Mouse (Mus musculus) stomach, postnatal 0 days (tissue): ENCODE data around the gene Thoc3. TPM values are rescaled to one million over a fixed set of nuclear protein-coding genes. Genes with fewer than 3 reads are reported as not detected.

Source experiments
- ATAC-seq: fragments of 200-750 bp; cut with Nextera tagmentation; 2 replicates; pipeline ENCODE4 v1.8.0; 2017; ENCODE audit not compliant: low FRiP score, low TSS enrichment
- DNase-seq: peaks from one replicate; pipeline ENCODE4 v3.0.0-alpha.2; 2016; ENCODE audit warnings: low spot score
- H3K27ac ChIP-seq: fragments of 300-500 bp; sonication (generic); replicated peaks from 2 replicates; pipeline ENCODE4 v1.5.1; 2014; ENCODE audit warnings: mild to moderate bottlenecking, control low read depth
- H3K27me3 ChIP-seq: fragments of 300-500 bp; sonication (generic); 2 replicates; pipeline ENCODE4 v1.6.1; 2014; ENCODE audit warnings: low read length; ENCODE audit not compliant: control insufficient read depth, insufficient read depth
- H3K36me3 ChIP-seq: fragments of 300-500 bp; sonication (generic); 2 replicates; pipeline ENCODE4 v1.6.1; 2014; ENCODE audit warnings: low read length, mixed read lengths; ENCODE audit not compliant: control insufficient read depth, insufficient read depth
- H3K4me1 ChIP-seq: fragments of 300-500 bp; sonication (generic); replicated peaks from 2 replicates; pipeline ENCODE4 v1.6.1; 2014; ENCODE audit warnings: antibody characterized with exemption; ENCODE audit not compliant: control insufficient read depth, insufficient read depth
- H3K4me2 ChIP-seq: fragments of 300-500 bp; sonication (generic); replicated peaks from 2 replicates; pipeline ENCODE4 v1.6.1; 2014; ENCODE audit warnings: low read depth, mild to moderate bottlenecking, control low read depth, moderate library complexity
- H3K4me3 ChIP-seq: fragments of 300-500 bp; sonication (generic); 2 replicates; pipeline ENCODE4 v1.5.1; 2014; ENCODE audit warnings: low read depth, low read length, control low read depth
- H3K9ac ChIP-seq: fragments of 300-500 bp; sonication (generic); 2 replicates; pipeline ENCODE4 v1.6.1; 2014; ENCODE audit warnings: mild to moderate bottlenecking, low read length, control low read depth, mixed read lengths
- H3K9me3 ChIP-seq: fragments of 300-500 bp; sonication (generic); 2 replicates; pipeline ENCODE4 v1.6.1; 2016; ENCODE audit warnings: low read length; ENCODE audit not compliant: control insufficient read depth
- CTCF ChIP-seq: IDR thresholded peaks from 2 replicates; pipeline ENCODE4 v1.5.1; 2016; ENCODE audit warnings: antibody characterized with exemption, low read depth, mild to moderate bottlenecking, moderate library complexity
- EP300 ChIP-seq: optimal IDR thresholded peaks from 2 replicates; pipeline ENCODE3; 2016; ENCODE audit warnings: antibody characterized with exemption
- WGBS: fragments of 180-500 bp; shearing (Covaris S2); extraction: QIAGEN DNeasy Blood & Tissue Kit; methylation state at CpG from one replicate; pipeline ENCODE4 v1.1.7; 2014; 5-methylcytosine and 5-hydroxymethylcytosine counted together
- polyA plus RNA-seq: library from polyadenylated mRNA; unstranded; fragments of >200 nt; fragmentation: Nextera tagmentation; extraction: Ambion mirVana; gene quantifications from 2 replicates; pipeline ENCODE4 v1.2.1, GENCODE M21; 2015

The Thoc3 gene
- polyA plus RNA-seq, 1 experiment from 2014 or later = 52.4 TPM

DNA sequence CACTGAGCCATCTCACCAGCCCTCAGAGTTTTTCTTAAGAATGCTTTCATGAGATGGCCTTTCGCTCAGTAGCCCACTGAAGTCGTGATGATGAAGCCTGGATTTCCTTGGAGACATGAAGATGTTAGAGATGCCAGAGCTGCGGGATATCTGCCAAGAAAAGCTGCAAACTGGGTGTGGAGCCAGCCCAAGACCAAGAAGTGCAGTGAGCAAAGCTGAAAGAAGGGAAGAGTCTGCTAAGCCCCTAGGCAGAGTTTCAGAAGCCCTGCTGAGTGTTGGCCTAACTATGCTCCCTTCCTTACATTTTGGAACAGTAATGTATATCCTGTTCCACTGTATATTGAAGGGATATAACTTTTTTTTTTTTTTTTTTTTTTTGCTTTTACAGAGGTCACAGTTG lies 10.6 kb upstream of the Thoc3 start:
- Histone ChIP-seq H3K4me1 (no peaks in the 10 kb centered on the region), H3K27ac (no peak overlapping the region), H3K9me3 (no peaks in the 10 kb centered on the region), H3K4me3 (no peak overlapping the region), H3K36me3 (no peaks in the 10 kb centered on the region), H3K9ac (no peak overlapping the region), H3K4me2 (no peak overlapping the region), H3K27me3 (no peaks in the 10 kb centered on the region)
- 41% methylated on average over 3 of the region's 3 CpGs for WGBS
- DNase-seq = no peak
- no peak for TF ChIP-seq EP300
- TF ChIP-seq CTCF = no peak
- no peak for ATAC-seq

DNA sequence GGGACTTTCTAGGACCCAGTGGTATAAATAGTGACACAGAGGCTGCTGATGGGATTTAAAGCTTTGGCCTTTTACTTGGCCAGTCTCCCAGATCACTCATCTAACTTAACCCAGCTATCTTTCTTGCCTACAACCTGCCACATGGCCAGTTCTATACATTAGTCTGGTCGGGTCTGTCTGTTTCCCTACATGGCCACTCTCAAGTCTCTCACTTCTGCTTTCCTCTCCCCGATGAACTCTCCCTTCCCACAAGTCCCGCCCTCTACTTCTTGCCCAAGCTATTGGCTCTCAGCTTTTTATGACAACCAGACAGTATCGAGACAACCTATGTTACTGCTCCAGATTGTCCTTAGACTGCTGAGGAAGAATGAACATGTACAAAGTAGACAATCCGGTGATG lies 7.1 kb upstream of the Thoc3 start:
- DNase-seq (no peak), ATAC-seq (no peak)
- Histone ChIP-seq H3K9ac (no peak overlapping the region), H3K9me3 (no peaks in the 10 kb centered on the region), H3K4me3 (no peak overlapping the region), H3K27me3 (no peaks in the 10 kb centered on the region), H3K4me1 (no peaks in the 10 kb centered on the region), H3K36me3 (no peaks in the 10 kb centered on the region), H3K27ac (no peak overlapping the region), H3K4me2 (no peak overlapping the region)
- TF ChIP-seq EP300 (no peak), CTCF (no peak)
- WGBS = 71% methylated on average over 5 of the region's 5 CpGs

DNA sequence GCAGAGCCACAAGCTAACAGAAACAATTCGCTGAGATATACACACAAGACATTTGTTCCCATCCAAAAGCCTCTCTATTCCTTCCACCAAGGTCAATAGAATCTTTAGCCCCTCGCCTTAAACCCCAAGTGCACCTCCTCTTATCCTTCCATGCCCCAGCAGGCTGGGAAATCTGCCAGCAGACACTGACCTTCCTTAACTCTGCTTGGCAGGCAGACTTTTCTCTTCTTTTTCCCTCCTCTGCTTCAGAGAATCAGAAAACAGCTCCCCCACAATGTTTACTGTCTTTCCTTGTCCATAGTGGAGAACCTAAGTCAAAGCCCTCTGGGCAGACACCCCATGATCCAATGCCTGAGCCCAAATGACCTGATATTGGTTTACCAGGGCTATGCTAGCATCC lies 6.3 kb upstream of the Thoc3 start:
- Histone ChIP-seq H3K36me3 (no peaks in the 10 kb centered on the region), H3K4me2 (no peak overlapping the region), H3K4me3 (no peak overlapping the region), H3K9ac (no peak overlapping the region), H3K27me3 (no peaks in the 10 kb centered on the region), H3K4me1 (no peaks in the 10 kb centered on the region), H3K9me3 (no peaks in the 10 kb centered on the region), H3K27ac (no peak overlapping the region)
- DNase-seq (no peak), ATAC-seq (no peak)
- no peak for TF ChIP-seq CTCF
- TF ChIP-seq EP300 = no peak
- whole genome bisulfite sequencing = 62% methylated on average over 2 of the region's 2 CpGs

DNA sequence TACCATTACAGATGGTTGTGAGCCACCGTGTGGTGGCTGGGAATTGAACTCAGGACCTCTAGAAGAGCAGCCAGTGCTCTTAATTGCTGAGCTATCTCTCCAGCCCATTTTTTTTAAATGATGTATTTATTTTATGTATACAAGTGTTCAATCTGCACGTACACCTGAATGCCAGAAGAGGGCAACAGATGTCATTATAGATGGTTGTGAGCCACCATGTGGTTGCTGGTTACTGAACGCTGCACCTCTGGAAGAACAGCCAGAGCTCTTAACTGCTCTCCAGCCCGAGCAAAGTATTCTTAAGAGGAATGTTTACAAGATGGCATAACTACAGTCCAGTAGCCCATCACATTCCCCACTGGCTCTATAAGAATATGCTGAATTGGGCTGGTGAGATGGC lies 3.3 kb upstream of the Thoc3 start:
- no peaks in the 10 kb centered on the region for H3K9me3 ChIP-seq
- DNase-seq = no peak
- no peak overlapping the region for H3K4me3 ChIP-seq
- no peak overlapping the region for H3K4me2 ChIP-seq
- WGBS = 79% methylated on average over 4 of the region's 4 CpGs
- no peak overlapping the region for H3K27ac ChIP-seq
- H3K27me3 ChIP-seq = no peaks in the 10 kb centered on the region
- ATAC-seq = no peak
- no peaks in the 10 kb centered on the region; the same call in 1 of the 2 replicates for H3K4me1 ChIP-seq
- no peaks in the 10 kb centered on the region for H3K36me3 ChIP-seq
- H3K9ac ChIP-seq = no peak overlapping the region
- no peak for TF ChIP-seq CTCF
- TF ChIP-seq EP300 = no peak

GRCm38 (mm10) chr13:54469012-54469354 lies 334 bp upstream of the Thoc3 start:
- H3K4me2 ChIP-seq = peak overlapping the region; percentile 95
- H3K36me3 ChIP-seq = peaks cover 13% of the 10 kb centered on the region
- no peak overlapping the region for H3K27ac ChIP-seq
- ATAC-seq = peak; percentile 57
- TF ChIP-seq CTCF (no peak), EP300 (no peak)
- no peak overlapping the region; the same call in 1 of the 2 replicates for H3K9ac ChIP-seq
- no peaks in the 10 kb centered on the region for H3K9me3 ChIP-seq
- no peak for DNase-seq
- no peaks in the 10 kb centered on the region for H3K27me3 ChIP-seq
- H3K4me1 ChIP-seq = no peaks in the 10 kb centered on the region; the same call in 1 of the 2 replicates
- 13% methylated on average over 4 of the region's 4 CpGs for WGBS
- H3K4me3 ChIP-seq = peak overlapping the region; percentile 72

DNA sequence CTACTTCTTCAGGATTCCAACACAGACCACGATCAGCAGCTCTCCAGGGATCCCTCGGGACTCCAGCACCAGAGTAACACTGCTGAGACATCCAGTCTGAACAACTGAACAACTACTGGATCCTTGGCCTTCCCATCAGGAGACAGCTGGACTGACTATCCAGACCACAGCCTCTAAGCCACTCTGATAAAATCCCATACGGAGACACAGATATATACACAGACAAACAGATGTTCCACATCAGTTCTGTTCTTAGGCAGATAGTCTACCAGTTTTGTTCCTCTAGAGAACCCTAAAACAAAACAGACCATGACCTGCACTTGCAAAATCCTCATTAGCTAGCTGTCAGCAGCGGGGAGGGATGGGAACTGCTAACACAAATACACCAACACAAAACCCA lies 9.4 kb downstream of the Thoc3 start:
- ATAC-seq = peak; percentile 62
- Histone ChIP-seq H3K4me1 (no peaks in the 10 kb centered on the region), H3K27me3 (no peaks in the 10 kb centered on the region), H3K36me3 (peaks cover 37% of the 10 kb centered on the region), H3K27ac (no peak overlapping the region), H3K9ac (no peak overlapping the region), H3K9me3 (no peaks in the 10 kb centered on the region), H3K4me3 (no peak overlapping the region), H3K4me2 (no peak overlapping the region)
- no peak for TF ChIP-seq CTCF
- no peak for TF ChIP-seq EP300
- DNase-seq = no peak
- WGBS = 43% methylated on average over 4 of the region's 4 CpGs
